Mouse (Mus musculus): ENCODE data around the gene Heyl.

- TF ChIP-seq CTCF (IDR thresholded peaks at IDR 0.05; ENCODE audit: low read depth) = no peak
- no peak for TF ChIP-seq EP300 (IDR thresholded peaks at IDR 0.05; ENCODE audit: low read depth)
Measured at GRCm38 (mm10) chr4:123227707-123228106, 5.6 kb upstream of the Heyl start.
